Mouse (Mus musculus) kidney, embryonic 14.5 days (tissue): ENCODE measurements around the gene Taf8. TPM values are rescaled to one million over a fixed set of nuclear protein-coding genes. Genes with fewer than 3 reads are reported as not detected.

Source experiments
- ATAC-seq: fragments of 200-750 bp; cut with Nextera tagmentation; 2 replicates; pipeline ENCODE4 v1.8.0; 2017; ENCODE audit warnings: moderate number of reproducible peaks, mild to moderate bottlenecking, moderate TSS enrichment, moderate library complexity; ENCODE audit not compliant: low FRiP score, low TSS enrichment
- H3K27ac ChIP-seq: fragments of 300-500 bp; sonication (generic); 2 replicates; pipeline ENCODE4 v1.5.1; 2014; ENCODE audit warnings: low read depth, mild to moderate bottlenecking, low read length, moderate library complexity, mixed read lengths
- H3K27me3 ChIP-seq: fragments of 300-500 bp; sonication (generic); 2 replicates; pipeline ENCODE4 v1.6.1; 2014; ENCODE audit warnings: mild to moderate bottlenecking, low read length; ENCODE audit not compliant: control insufficient read depth, insufficient read depth
- H3K36me3 ChIP-seq: fragments of 300-500 bp; sonication (generic); 2 replicates; pipeline ENCODE4 v1.6.1; 2014; ENCODE audit warnings: low read length, mixed read lengths; ENCODE audit not compliant: control insufficient read depth, insufficient read depth
- H3K4me1 ChIP-seq: fragments of 300-500 bp; sonication (generic); 2 replicates; pipeline ENCODE4 v1.6.1; 2014; ENCODE audit warnings: low read length, mixed read lengths; ENCODE audit not compliant: control insufficient read depth, insufficient read depth
- H3K4me2 ChIP-seq: fragments of 300-500 bp; sonication (generic); replicated peaks from 2 replicates; pipeline ENCODE4 v1.6.1; 2014; ENCODE audit warnings: low read depth, mild to moderate bottlenecking, low read length
- H3K4me3 ChIP-seq: fragments of 300-500 bp; sonication (generic); 2 replicates; pipeline ENCODE4 v1.5.1; 2014; ENCODE audit warnings: mild to moderate bottlenecking, low read length
- H3K9ac ChIP-seq: fragments of 300-500 bp; sonication (generic); 2 replicates; pipeline ENCODE4 v1.6.1; 2014; ENCODE audit warnings: low read depth, mild to moderate bottlenecking, low read length, moderate library complexity
- H3K9me3 ChIP-seq: fragments of 300-500 bp; sonication (generic); 2 replicates; pipeline ENCODE4 v1.6.1; 2016; ENCODE audit warnings: low read length; ENCODE audit not compliant: control insufficient read depth
- WGBS: fragments of 180-500 bp; shearing (Covaris S2); extraction: QIAGEN DNeasy Blood & Tissue Kit; methylation state at CpG from one replicate; pipeline ENCODE4 v1.1.7; 2014; 5-methylcytosine and 5-hydroxymethylcytosine counted together
- polyA plus RNA-seq: library from polyadenylated mRNA; unstranded; fragments of >200 nt; fragmentation: Nextera tagmentation; extraction: Ambion mirVana; gene quantifications from 2 replicates; pipeline ENCODE4 v1.2.1, GENCODE M21; 2014

Taf8 gene
- polyA plus RNA-seq, 1 experiment from 2014 or later: 28.9 TPM

DNA sequence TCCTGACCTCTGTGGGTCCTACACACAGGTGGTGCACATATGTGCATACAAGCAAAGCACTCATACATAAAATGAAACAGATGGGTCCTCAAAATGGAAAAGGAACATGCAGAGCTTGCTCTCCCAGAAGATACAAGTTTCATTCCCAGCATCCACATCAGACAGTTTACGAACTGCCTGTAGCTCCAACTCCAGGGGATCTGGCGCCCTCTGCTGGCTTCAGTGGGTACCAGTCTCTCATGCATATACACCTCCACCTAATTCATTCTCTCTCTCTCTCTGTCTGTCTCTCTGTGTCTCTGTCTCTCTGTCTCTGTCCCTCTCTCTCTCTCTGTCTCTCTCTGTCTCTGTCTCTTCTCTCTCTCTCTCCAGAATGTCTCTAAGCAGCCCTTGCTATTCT is 19.7 kb downstream of the Taf8 start:
- Histone ChIP-seq H3K4me1 (peaks cover 12% of the 10 kb centered on the region), H3K9ac (no peak overlapping the region), H3K27ac (no peak overlapping the region), H3K4me3 (no peak overlapping the region), H3K36me3 (0 out of 2 replicates have a peak, but pooled peaks cover under 1% of the 10 kb centered on the region), H3K4me2 (no peak overlapping the region), H3K27me3 (no peaks in the 10 kb centered on the region), H3K9me3 (no peaks in the 10 kb centered on the region)
- WGBS: 57% methylated on average over 2 of the region's 2 CpGs
- ATAC-seq: no peak

GRCm38 (mm10) chr17:47479887-47480286 is 22.2 kb downstream of the Taf8 start:
- ATAC-seq: no peak
- no peaks in the 10 kb centered on the region for H3K36me3 ChIP-seq
- no peak overlapping the region for H3K4me2 ChIP-seq
- no peaks in the 10 kb centered on the region for H3K9me3 ChIP-seq
- H3K9ac ChIP-seq: no peak overlapping the region
- 52% methylated on average over 3 of the region's 3 CpGs for WGBS
- no peaks in the 10 kb centered on the region for H3K27me3 ChIP-seq
- no peak overlapping the region for H3K27ac ChIP-seq
- H3K4me3 ChIP-seq: no peak overlapping the region
- H3K4me1 ChIP-seq: peaks cover 8% of the 10 kb centered on the region

DNA sequence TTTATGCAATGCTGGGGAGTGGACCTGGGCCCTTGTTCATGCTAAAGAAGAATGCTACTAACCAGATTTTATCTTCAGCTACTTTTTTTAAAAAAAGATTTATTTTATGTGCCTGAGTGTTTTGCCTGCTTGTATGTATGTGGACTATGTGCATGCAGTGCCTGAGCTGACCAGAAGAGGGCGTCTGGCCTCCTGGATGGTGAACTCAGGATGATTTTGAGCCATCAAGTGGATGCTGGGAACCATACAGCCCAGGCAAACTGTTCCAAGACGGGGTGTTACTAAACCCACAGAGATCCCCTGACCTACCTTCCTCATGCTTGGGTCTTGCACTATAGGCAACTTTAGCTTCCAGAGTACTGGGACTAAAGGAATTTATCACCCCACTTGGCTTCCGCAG is 26.4 kb downstream of the Taf8 start:
- ATAC-seq: no peak
- H3K27ac ChIP-seq: no peak overlapping the region
- H3K36me3 ChIP-seq: no peaks in the 10 kb centered on the region
- 0 out of 2 replicates have a peak, but pooled peaks cover 6% of the 10 kb centered on the region for H3K4me1 ChIP-seq
- H3K27me3 ChIP-seq: no peaks in the 10 kb centered on the region
- no peak overlapping the region for H3K4me2 ChIP-seq
- H3K9ac ChIP-seq: no peak overlapping the region
- H3K9me3 ChIP-seq: no peaks in the 10 kb centered on the region
- H3K4me3 ChIP-seq: no peak overlapping the region
- 64% methylated on average over 3 of the region's 3 CpGs for WGBS

GRCm38 (mm10) chr17:47475181-47475580 is 26.9 kb downstream of the Taf8 start:
- Histone ChIP-seq H3K27me3 (no peaks in the 10 kb centered on the region), H3K4me2 (no peak overlapping the region), H3K4me1 (0 out of 2 replicates have a peak, but pooled peaks cover 6% of the 10 kb centered on the region), H3K9me3 (no peaks in the 10 kb centered on the region), H3K36me3 (no peaks in the 10 kb centered on the region), H3K27ac (no peak overlapping the region), H3K9ac (no peak overlapping the region), H3K4me3 (no peak overlapping the region)
- 93% methylated on average over 4 of the region's 4 CpGs for WGBS
- no peak for ATAC-seq

DNA sequence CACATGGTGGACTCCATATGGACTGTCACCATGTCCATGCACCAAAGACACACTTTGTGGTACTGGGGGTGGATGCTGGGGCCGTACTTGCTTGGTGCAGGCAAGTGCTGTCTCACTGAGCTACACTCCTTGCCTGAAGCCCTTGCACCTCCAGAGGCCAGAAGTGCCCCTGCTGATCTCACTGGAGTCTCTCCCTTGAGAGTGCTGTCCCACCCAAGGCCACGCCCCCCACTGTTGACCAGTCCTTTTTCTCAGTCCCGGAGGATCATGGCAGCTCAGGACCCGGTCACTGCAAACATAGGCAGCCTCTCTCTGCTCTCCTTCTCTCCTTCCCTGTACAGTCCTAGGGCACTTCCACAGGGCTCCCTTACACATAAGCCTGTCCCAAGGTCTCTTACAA is 27.8 kb downstream of the Taf8 start:
- no peaks in the 10 kb centered on the region for H3K27me3 ChIP-seq
- H3K4me3 ChIP-seq: no peak overlapping the region
- WGBS: 87% methylated on average over 4 of the region's 4 CpGs
- no peak overlapping the region for H3K4me2 ChIP-seq
- H3K9me3 ChIP-seq: no peaks in the 10 kb centered on the region
- H3K9ac ChIP-seq: no peak overlapping the region
- H3K27ac ChIP-seq: no peak overlapping the region
- H3K4me1 ChIP-seq: 0 out of 2 replicates have a peak, but pooled peaks cover 6% of the 10 kb centered on the region
- H3K36me3 ChIP-seq: no peaks in the 10 kb centered on the region
- ATAC-seq: no peak

GRCm38 (mm10) chr17:47473434-47473974 is 28.6 kb downstream of the Taf8 start:
- WGBS: 13% methylated on average over 8 of the region's 8 CpGs
- no peak overlapping the region for H3K27ac ChIP-seq
- ATAC-seq: 0 out of 2 replicates have a peak, but pooled peaks have one; percentile 9
- no peak overlapping the region for H3K9ac ChIP-seq
- H3K36me3 ChIP-seq: no peaks in the 10 kb centered on the region
- H3K4me1 ChIP-seq: 0 out of 2 replicates have a peak, but pooled peaks cover 8% of the 10 kb centered on the region
- no peak overlapping the region for H3K4me2 ChIP-seq
- H3K27me3 ChIP-seq: no peaks in the 10 kb centered on the region
- no peaks in the 10 kb centered on the region for H3K9me3 ChIP-seq
- no peak overlapping the region for H3K4me3 ChIP-seq

- peak; percentile 15; the same call in 1 of the 2 replicates for ATAC-seq
- H3K4me2 ChIP-seq: no peak overlapping the region
- 0 out of 2 replicates have a peak overlapping the region, but pooled peaks have one; percentile 7 for H3K9ac ChIP-seq
- 0 out of 2 replicates have a peak, but pooled peaks cover 9% of the 10 kb centered on the region for H3K4me1 ChIP-seq
- H3K36me3 ChIP-seq: no peaks in the 10 kb centered on the region
- no peaks in the 10 kb centered on the region for H3K9me3 ChIP-seq
- H3K27ac ChIP-seq: no peak overlapping the region; the same call in 1 of the 2 replicates
- WGBS: 19% methylated on average over 15 of the region's 15 CpGs
- no peak overlapping the region for H3K4me3 ChIP-seq
- H3K27me3 ChIP-seq: peaks cover 2% of the 10 kb centered on the region; the same call in 1 of the 2 replicates
Observed at GRCm38 (mm10) chr17:47472435-47473350, 29.4 kb downstream of the Taf8 start.

GRCm38 (mm10) chr17:47470686-47471085 is 31.4 kb downstream of the Taf8 start:
- ATAC-seq: no peak
- H3K4me2 ChIP-seq: no peak overlapping the region
- WGBS: 84% methylated on average over 5 of the region's 5 CpGs

GRCm38 (mm10) chr17:47470121-47470520 is 32.0 kb downstream of the Taf8 start:
- peaks cover 9% of the 10 kb centered on the region; the same call in 1 of the 2 replicates for H3K27me3 ChIP-seq
- 91% methylated on average over 4 of the region's 4 CpGs for WGBS

More at GRCm38 (mm10) chr17:47470686-47471085, 31.4 kb downstream of the Taf8 start:
- Histone ChIP-seq H3K9me3 (no peaks in the 10 kb centered on the region), H3K4me1 (0 out of 2 replicates have a peak, but pooled peaks cover 12% of the 10 kb centered on the region), H3K27me3 (peaks cover 9% of the 10 kb centered on the region; the same call in 1 of the 2 replicates), H3K9ac (no peak overlapping the region), H3K36me3 (no peaks in the 10 kb centered on the region), H3K27ac (no peak overlapping the region), H3K4me3 (no peak overlapping the region)

More at GRCm38 (mm10) chr17:47470121-47470520, 32.0 kb downstream of the Taf8 start:
- Histone ChIP-seq H3K36me3 (no peaks in the 10 kb centered on the region), H3K9me3 (no peaks in the 10 kb centered on the region), H3K27ac (no peak overlapping the region), H3K4me2 (no peak overlapping the region), H3K4me1 (peaks cover 15% of the 10 kb centered on the region; the same call in 1 of the 2 replicates), H3K9ac (no peak overlapping the region), H3K4me3 (no peak overlapping the region)
- no peak for ATAC-seq
